Mouse (Mus musculus) embryonic facial prominence, embryonic 10.5 days (tissue): ENCODE measurements around the gene Traf1. TPM values are rescaled to one million over a fixed set of nuclear protein-coding genes. Genes with fewer than 3 reads are reported as not detected.

Source experiments
- polyA plus RNA-seq: library from polyadenylated mRNA; unstranded; fragments of >200 nt; fragmentation: Nextera tagmentation; extraction: Ambion mirVana; gene quantifications from 2 replicates; pipeline ENCODE4 v1.2.1, GENCODE M21; 2016

Gene Traf1
- polyA plus RNA-seq, 1 experiment from 2014 or later: 0.34 TPM

Other genes with a start within 250 kb of the Traf1 start
- 80.6 and 87.1 TPM in 2 replicates for gene Gapvd1, start 206.5 kb downstream of the Traf1 start, polyA plus RNA-seq
- 908 and 968 TPM in 2 replicates for gene Hspa5, start 189.8 kb downstream of the Traf1 start, polyA plus RNA-seq
- 39.3 and 44.2 TPM in 2 replicates for gene Rabepk, start 161.9 kb downstream of the Traf1 start, polyA plus RNA-seq
- 77.3 and 79.0 TPM in 2 replicates for gene Fbxw2, start 135.5 kb downstream of the Traf1 start, polyA plus RNA-seq
- 0.09 TPM in 1 of 2 replicates, not detected in the other for gene Gm34653, start 128.8 kb downstream of the Traf1 start, polyA plus RNA-seq
- 0.09 TPM in 1 of 2 replicates, not detected in the other for gene Cutal, start 87.4 kb downstream of the Traf1 start, polyA plus RNA-seq
- 127 and 133 TPM in 2 replicates for gene Psmd5, start 86.8 kb downstream of the Traf1 start, polyA plus RNA-seq
- 1.1 and 1.8 TPM in 2 replicates for gene Phf19, start 47.7 kb downstream of the Traf1 start, polyA plus RNA-seq
- 0.10 and 0.17 TPM in 2 replicates for gene Hc, start 99.7 kb upstream of the Traf1 start, polyA plus RNA-seq
- 0.15 TPM in 1 of 2 replicates, not detected in the other for gene AI182371, start 139.8 kb upstream of the Traf1 start, polyA plus RNA-seq
- gene Cntrl, start 147.7 kb upstream of the Traf1 start, polyA plus RNA-seq: 28.5 and 30.4 TPM in 2 replicates
- 239 and 259 TPM in 2 replicates for gene Rab14, start 239.3 kb upstream of the Traf1 start, polyA plus RNA-seq